Mouse (Mus musculus) olfactory bulb, adult 2 months (tissue): ENCODE results near the gene Gsdme.

Source experiments
- CTCF ChIP-seq: fragments of 200-500 bp; IDR thresholded peaks from 2 replicates; pipeline ENCODE4 v1.5.1; 2012; ENCODE audit warnings: low read depth, mild to moderate bottlenecking, low read length, moderate library complexity; ENCODE audit not compliant: insufficient read depth
- POLR2A ChIP-seq: fragments of 200-500 bp; IDR thresholded peaks from 2 replicates; pipeline ENCODE4 v1.6.1; 2012; ENCODE audit warnings: mild to moderate bottlenecking, low read depth, low read length, moderate library complexity; ENCODE audit not compliant: insufficient read depth

- TF ChIP-seq POLR2A (no peak), CTCF (no peak)
These were observed 8.9 kb downstream of the Gsdme start for GRCm38 (mm10) chr6:50254723-50255184.
